Mouse (Mus musculus) forebrain, embryonic 13.5 days (tissue): ENCODE measurements at regions not wholly inside any gene's neighbourhood (a gene's known extent, or its start where the extent isn't known, plus 50 kb on each side); places are given as distances from the start of the nearest gene placed in this dataset.

ENCODE experiments used
- ATAC-seq: fragments of 200-750 bp; cut with Nextera tagmentation; 2 replicates; pipeline ENCODE4 v1.8.0; 2017
- H3K27ac ChIP-seq: fragments of 300-500 bp; sonication (generic); 2 replicates; pipeline ENCODE4 v1.5.1; 2015; ENCODE audit warnings: inconsistent platforms, mild to moderate bottlenecking, moderate library complexity
- H3K27me3 ChIP-seq: fragments of 300-500 bp; sonication (generic); 2 replicates; pipeline ENCODE4 v1.6.1; 2015; ENCODE audit warnings: mild to moderate bottlenecking, inconsistent platforms
- H3K36me3 ChIP-seq: fragments of 300-500 bp; sonication (generic); 2 replicates; pipeline ENCODE4 v1.6.1; 2015; ENCODE audit warnings: mild to moderate bottlenecking, inconsistent platforms; ENCODE audit not compliant: poor library complexity, severe bottlenecking
- H3K4me1 ChIP-seq: fragments of 300-500 bp; sonication (generic); 2 replicates; pipeline ENCODE4 v1.6.1; 2015; ENCODE audit warnings: inconsistent platforms
- H3K4me2 ChIP-seq: fragments of 300-500 bp; sonication (generic); 2 replicates; pipeline ENCODE4 v1.6.1; 2015; ENCODE audit warnings: inconsistent platforms, mild to moderate bottlenecking, moderate library complexity
- H3K4me3 ChIP-seq: fragments of 300-500 bp; sonication (generic); 2 replicates; pipeline ENCODE4 v1.5.1; 2015; ENCODE audit warnings: mild to moderate bottlenecking, inconsistent platforms
- H3K9ac ChIP-seq: fragments of 300-500 bp; sonication (generic); 2 replicates; pipeline ENCODE4 v1.6.1; 2015; ENCODE audit warnings: mild to moderate bottlenecking, inconsistent platforms
- H3K9me3 ChIP-seq: fragments of 300-500 bp; sonication (generic); replicated peaks from 2 replicates; pipeline ENCODE4 v1.6.1; 2016; ENCODE audit warnings: inconsistent platforms
- WGBS: fragments of 180-500 bp; shearing (Covaris S2); methylation state at CpG from one replicate; pipeline ENCODE4 v1.1.7; 2015; 5-methylcytosine and 5-hydroxymethylcytosine counted together

- no peak for ATAC-seq
- Histone ChIP-seq H3K9me3 (no peaks in the 10 kb centered on the region), H3K4me3 (no peak overlapping the region), H3K27ac (no peak overlapping the region), H3K4me2 (no peak overlapping the region), H3K9ac (no peak overlapping the region), H3K4me1 (no peaks in the 10 kb centered on the region), H3K36me3 (no peaks in the 10 kb centered on the region), H3K27me3 (no peaks in the 10 kb centered on the region)
- 93% methylated on average over 2 of the region's 2 CpGs for WGBS
Measured at GRCm38 (mm10) chr13:10741391-10741790, 380.7 kb upstream of the Chrm3 start.

GRCm38 (mm10) chr13:10725745-10726171, 365.1 kb upstream of the Chrm3 start:
- Histone ChIP-seq H3K36me3 (no peaks in the 10 kb centered on the region), H3K9ac (no peak overlapping the region), H3K27ac (no peak overlapping the region), H3K9me3 (no peaks in the 10 kb centered on the region), H3K27me3 (no peaks in the 10 kb centered on the region), H3K4me1 (peaks cover 10% of the 10 kb centered on the region; the same call in 1 of the 2 replicates), H3K4me2 (no peak overlapping the region), H3K4me3 (no peak overlapping the region)
- 22% methylated on average over 3 of the region's 3 CpGs for WGBS
- peak; percentile 80 for ATAC-seq

- no peak overlapping the region for H3K4me3 ChIP-seq
- H3K4me1 ChIP-seq = peaks cover 10% of the 10 kb centered on the region; the same call in 1 of the 2 replicates
- no peaks in the 10 kb centered on the region for H3K36me3 ChIP-seq
- WGBS = 32% methylated on average over 5 of the region's 5 CpGs
- no peaks in the 10 kb centered on the region for H3K27me3 ChIP-seq
- no peaks in the 10 kb centered on the region for H3K9me3 ChIP-seq
- no peak overlapping the region for H3K27ac ChIP-seq
- H3K4me2 ChIP-seq = no peak overlapping the region
- no peak overlapping the region for H3K9ac ChIP-seq
- ATAC-seq = no peak
Measured at GRCm38 (mm10) chr13:10725335-10725734, 364.7 kb upstream of the Chrm3 start.

GRCm38 (mm10) chr13:10720639-10721038, 360.0 kb upstream of the Chrm3 start:
- ATAC-seq = no peak
- no peaks in the 10 kb centered on the region for H3K27me3 ChIP-seq
- 92% methylated on average over 3 of the region's 3 CpGs for WGBS
- no peaks in the 10 kb centered on the region for H3K9me3 ChIP-seq
- no peak overlapping the region for H3K9ac ChIP-seq
- no peak overlapping the region for H3K27ac ChIP-seq
- no peaks in the 10 kb centered on the region for H3K36me3 ChIP-seq
- H3K4me2 ChIP-seq = no peak overlapping the region
- no peak overlapping the region for H3K4me3 ChIP-seq
- peaks cover 8% of the 10 kb centered on the region; the same call in 1 of the 2 replicates for H3K4me1 ChIP-seq

- Histone ChIP-seq H3K4me3 (no peak overlapping the region), H3K4me2 (no peak overlapping the region), H3K27ac (no peak overlapping the region), H3K9ac (no peak overlapping the region), H3K27me3 (no peaks in the 10 kb centered on the region), H3K9me3 (no peaks in the 10 kb centered on the region), H3K4me1 (no peaks in the 10 kb centered on the region), H3K36me3 (no peaks in the 10 kb centered on the region)
- ATAC-seq = no peak
- 65% methylated on average over 5 of the region's 5 CpGs for WGBS
Measured at GRCm38 (mm10) chr13:10711451-10711850, 350.8 kb upstream of the Chrm3 start.

GRCm38 (mm10) chr13:10710909-10711308, 350.3 kb upstream of the Chrm3 start:
- Histone ChIP-seq H3K27ac (no peak overlapping the region), H3K9ac (no peak overlapping the region), H3K4me3 (no peak overlapping the region), H3K36me3 (no peaks in the 10 kb centered on the region), H3K9me3 (no peaks in the 10 kb centered on the region), H3K4me1 (no peaks in the 10 kb centered on the region), H3K27me3 (no peaks in the 10 kb centered on the region), H3K4me2 (no peak overlapping the region)
- ATAC-seq = no peak
- WGBS = 85% methylated on average over 4 of the region's 4 CpGs

GRCm38 (mm10) chr13:10697146-10697545, 336.5 kb upstream of the Chrm3 start:
- ATAC-seq = no peak
- no peaks in the 10 kb centered on the region for H3K9me3 ChIP-seq

GRCm38 (mm10) chr13:10696181-10696977, 335.7 kb upstream of the Chrm3 start:
- no peak for ATAC-seq
- Histone ChIP-seq H3K27ac (no peak overlapping the region), H3K4me2 (no peak overlapping the region), H3K9ac (no peak overlapping the region), H3K27me3 (no peaks in the 10 kb centered on the region), H3K9me3 (no peaks in the 10 kb centered on the region), H3K4me1 (no peaks in the 10 kb centered on the region), H3K36me3 (no peaks in the 10 kb centered on the region), H3K4me3 (no peak overlapping the region)
- WGBS = 76% methylated on average over 1 of the region's 1 CpGs

More at GRCm38 (mm10) chr13:10697146-10697545, 336.5 kb upstream of the Chrm3 start:
- H3K27ac ChIP-seq = no peak overlapping the region
- WGBS = 93% methylated on average over 5 of the region's 5 CpGs
- H3K27me3 ChIP-seq = no peaks in the 10 kb centered on the region
- H3K36me3 ChIP-seq = no peaks in the 10 kb centered on the region
- no peak overlapping the region for H3K9ac ChIP-seq
- no peak overlapping the region for H3K4me3 ChIP-seq
- no peak overlapping the region for H3K4me2 ChIP-seq
- no peaks in the 10 kb centered on the region for H3K4me1 ChIP-seq

- H3K4me2 ChIP-seq = no peak overlapping the region
- H3K27me3 ChIP-seq = no peaks in the 10 kb centered on the region
- no peak overlapping the region for H3K9ac ChIP-seq
- no peaks in the 10 kb centered on the region for H3K36me3 ChIP-seq
- no peaks in the 10 kb centered on the region for H3K4me1 ChIP-seq
- no peak overlapping the region for H3K27ac ChIP-seq
- 6% methylated on average over 2 of the region's 2 CpGs for WGBS
- no peak overlapping the region for H3K4me3 ChIP-seq
- H3K9me3 ChIP-seq = no peaks in the 10 kb centered on the region
- peak; percentile 51; the same call in 1 of the 2 replicates for ATAC-seq
Measured at GRCm38 (mm10) chr13:10691307-10691706, 330.7 kb upstream of the Chrm3 start.

- Histone ChIP-seq H3K27ac (no peak overlapping the region), H3K9ac (no peak overlapping the region), H3K4me2 (no peak overlapping the region), H3K4me3 (no peak overlapping the region), H3K27me3 (no peaks in the 10 kb centered on the region), H3K9me3 (no peaks in the 10 kb centered on the region), H3K36me3 (no peaks in the 10 kb centered on the region), H3K4me1 (no peaks in the 10 kb centered on the region)
- 60% methylated on average over 5 of the region's 5 CpGs for WGBS
- peak; percentile 58; the same call in 1 of the 2 replicates for ATAC-seq
Measured at GRCm38 (mm10) chr13:10687379-10687778, 326.7 kb upstream of the Chrm3 start.

- Histone ChIP-seq H3K4me2 (no peak overlapping the region), H3K27me3 (no peaks in the 10 kb centered on the region), H3K4me1 (no peaks in the 10 kb centered on the region), H3K27ac (no peak overlapping the region), H3K9ac (no peak overlapping the region), H3K4me3 (no peak overlapping the region), H3K9me3 (no peaks in the 10 kb centered on the region), H3K36me3 (no peaks in the 10 kb centered on the region)
- WGBS = 58% methylated on average over 2 of the region's 2 CpGs
- ATAC-seq = no peak
Measured at GRCm38 (mm10) chr13:10654086-10654422, 293.4 kb upstream of the Chrm3 start.

GRCm38 (mm10) chr13:10653376-10654085, 292.9 kb upstream of the Chrm3 start:
- WGBS = 63% methylated on average over 9 of the region's 9 CpGs
- no peaks in the 10 kb centered on the region for H3K27me3 ChIP-seq
- ATAC-seq = peak; percentile 78

More at GRCm38 (mm10) chr13:10653376-10654085, 292.9 kb upstream of the Chrm3 start:
- H3K9me3 ChIP-seq = no peaks in the 10 kb centered on the region
- H3K4me3 ChIP-seq = no peak overlapping the region
- no peaks in the 10 kb centered on the region for H3K4me1 ChIP-seq
- H3K27ac ChIP-seq = no peak overlapping the region; the same call in 1 of the 2 replicates
- H3K9ac ChIP-seq = no peak overlapping the region
- no peak overlapping the region for H3K4me2 ChIP-seq
- H3K36me3 ChIP-seq = no peaks in the 10 kb centered on the region
